Mouse (Mus musculus) E14TG2a.4 (cell line): ENCODE results near the gene Igf1r.

Experiments used
- CTCF ChIP-seq: conservative IDR thresholded peaks from 2 replicates; pipeline ENCODE4 v1.5.1; 2014; ENCODE audit warnings: low read length
- NANOG ChIP-seq: IDR thresholded peaks from 2 replicates; pipeline ENCODE4 v1.6.1; 2014; ENCODE audit warnings: borderline replicate concordance, low read length, mixed read lengths

DNA sequence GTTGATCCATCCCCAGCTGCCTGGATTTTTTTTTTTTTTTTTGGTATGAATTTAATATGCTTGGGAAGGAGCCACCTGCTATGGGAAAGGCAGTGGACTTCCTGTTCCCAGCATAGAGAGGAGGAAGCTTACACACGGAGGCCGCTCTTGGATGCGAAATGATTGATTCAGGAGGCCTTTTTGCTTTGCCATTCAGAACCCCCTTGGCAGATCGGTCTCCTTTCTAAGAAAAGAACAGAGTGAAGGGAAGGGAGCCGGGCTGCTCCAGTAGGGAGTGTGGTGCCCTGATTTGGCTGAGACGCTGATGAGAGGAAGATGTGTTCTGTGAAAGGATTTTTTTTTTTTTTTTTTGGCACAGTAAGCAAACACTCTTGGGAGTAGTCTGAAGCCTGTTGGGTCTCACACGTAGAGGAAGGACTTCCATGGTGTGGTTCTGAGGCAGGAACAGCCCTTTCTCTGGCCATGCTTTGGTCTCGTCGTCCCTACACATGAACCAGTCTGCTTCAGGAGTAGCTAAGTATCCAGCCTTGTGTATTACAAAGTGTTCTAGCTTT is 269.1 kb downstream of the Igf1r start:
- TF ChIP-seq CTCF (no peak), NANOG (no peak)
